Mouse (Mus musculus): ENCODE data around the gene Trp53tg5. TPM values are rescaled to one million over a fixed set of nuclear protein-coding genes. Genes with fewer than 3 reads are reported as not detected.

Gene Trp53tg5
- polyA plus RNA-seq, 1 experiment from 2014 or later = not detected

DNA sequence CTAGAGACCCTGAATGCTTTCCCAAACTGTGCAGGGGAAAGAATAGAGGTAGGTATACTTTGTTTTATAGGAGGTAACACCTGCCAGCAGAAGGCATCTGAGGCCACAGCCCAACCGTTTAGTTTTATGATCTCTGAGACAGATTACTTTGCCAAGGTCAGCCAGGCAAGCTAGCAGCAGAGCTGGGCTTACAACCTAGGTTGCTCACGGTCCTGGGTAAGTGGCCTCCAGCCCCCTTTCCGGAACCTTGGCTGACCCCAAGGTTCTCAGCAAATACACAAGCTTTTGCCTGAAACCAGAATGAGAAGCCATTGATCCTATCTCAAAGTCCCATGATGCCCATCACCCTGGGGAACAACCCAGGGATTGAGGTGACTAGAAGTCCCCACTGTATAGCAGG, 38.8 kb downstream of the Trp53tg5 start:
- Histone ChIP-seq H3K9ac (ENCODE audit: low read length) (no peak overlapping the region), H3K36me3 (ENCODE audit: control insufficient read depth, insufficient read depth, low read length) (no peaks in the 10 kb centered on the region)
- WGBS = 71% methylated on average over 3 of the region's 3 CpGs

DNA sequence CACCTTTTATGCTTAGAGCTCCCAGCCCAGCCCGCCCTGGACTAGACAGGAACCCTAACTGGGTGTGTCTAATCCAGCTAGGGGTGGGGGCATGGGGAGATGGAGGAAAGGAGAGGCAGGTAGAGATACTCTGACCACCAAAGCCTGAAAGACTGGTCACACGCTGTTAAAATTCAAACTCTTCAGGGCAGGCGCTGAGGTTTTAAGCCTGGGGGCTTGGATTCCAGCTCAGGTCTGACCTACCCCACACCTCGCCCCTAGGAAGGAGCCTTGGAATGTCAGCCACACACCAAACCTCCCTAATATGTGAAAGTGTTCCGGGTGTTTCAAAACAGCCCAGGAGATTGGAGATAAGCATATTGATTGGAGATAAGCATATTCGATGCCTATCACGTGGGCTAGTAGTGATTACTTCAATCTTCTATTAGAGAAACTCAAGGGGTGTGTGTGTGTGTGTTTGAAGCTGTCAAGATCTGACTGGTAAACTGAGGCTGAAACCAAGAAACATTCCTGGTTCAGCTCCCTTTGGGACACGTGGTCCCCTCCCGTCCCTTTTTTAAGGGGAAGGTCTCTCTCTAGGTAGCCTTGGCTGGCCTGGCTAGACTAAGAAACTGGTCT, 40.1 kb downstream of the Trp53tg5 start:
- Histone ChIP-seq H3K4me3 (ENCODE audit: low read depth, low read length) (no peak overlapping the region), H3K4me2 (ENCODE audit: low read depth) (no peak overlapping the region), H3K9ac (ENCODE audit: low read length) (no peak overlapping the region), H3K36me3 (ENCODE audit: control insufficient read depth, insufficient read depth, low read length) (no peaks in the 10 kb centered on the region), H3K4me1 (ENCODE audit: control insufficient read depth, insufficient read depth, low read length) (no peaks in the 10 kb centered on the region), H3K27ac (ENCODE audit: low read depth, low read length) (no peak overlapping the region), H3K9me3 (ENCODE audit: control insufficient read depth, low read length) (no peaks in the 10 kb centered on the region), H3K27me3 (ENCODE audit: control insufficient read depth, insufficient read depth, low read length) (peaks cover 3% of the 10 kb centered on the region; the same call in 1 of the 2 replicates)
- no peak for ATAC-seq (ENCODE audit: insufficient read depth, low FRiP score, low TSS enrichment)
- no peak for DNase-seq (ENCODE audit: low spot score)
- 81% methylated on average over 9 of the region's 9 CpGs for WGBS

More for the DNA sequence above, 38.8 kb downstream of the Trp53tg5 start:
- H3K27me3 ChIP-seq (ENCODE audit: control insufficient read depth, insufficient read depth, low read length) = no peaks in the 10 kb centered on the region; the same call in 1 of the 2 replicates
- H3K4me3 ChIP-seq (ENCODE audit: low read depth, low read length) = no peak overlapping the region
- no peaks in the 10 kb centered on the region for H3K4me1 ChIP-seq (ENCODE audit: control insufficient read depth, insufficient read depth, low read length)
- no peak overlapping the region for H3K4me2 ChIP-seq (ENCODE audit: low read depth)
- no peak for ATAC-seq (ENCODE audit: insufficient read depth, low FRiP score, low TSS enrichment)
- H3K9me3 ChIP-seq (ENCODE audit: control insufficient read depth, low read length) = no peaks in the 10 kb centered on the region
- H3K27ac ChIP-seq (ENCODE audit: low read depth, low read length) = no peak overlapping the region
- DNase-seq (ENCODE audit: low spot score) = no peak

DNA sequence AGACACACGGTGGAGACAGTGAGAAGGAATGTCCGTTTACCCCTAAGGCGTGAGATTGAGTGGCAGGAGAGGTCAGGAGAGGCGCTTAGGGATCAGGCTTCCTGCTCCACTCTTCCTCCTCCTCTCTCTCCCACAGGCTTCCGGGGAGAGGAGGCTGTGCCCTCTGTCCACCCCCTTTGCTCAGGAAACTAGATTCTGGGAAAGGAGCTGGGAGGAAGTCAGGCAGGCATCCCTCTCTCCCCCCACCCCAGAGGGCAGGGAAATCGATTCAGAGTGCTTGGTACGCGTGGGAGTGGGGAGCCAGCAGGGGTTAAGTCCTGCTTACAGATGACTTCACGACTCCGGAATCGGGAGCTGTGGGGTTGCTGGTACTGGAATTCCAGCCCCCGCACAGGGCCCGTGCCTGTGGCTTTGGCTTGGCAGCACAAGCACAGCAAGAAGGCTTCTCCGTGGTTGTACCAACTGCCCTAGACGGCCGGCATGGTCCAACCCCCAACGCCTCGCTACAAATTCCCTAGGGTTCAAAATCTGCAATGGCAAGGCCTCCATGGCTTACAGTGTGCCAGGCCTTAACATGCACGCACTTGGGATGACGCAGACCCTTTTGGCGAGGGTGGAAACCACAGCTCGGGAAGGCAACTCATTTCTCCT, 40.9 kb downstream of the Trp53tg5 start:
- DNase-seq (ENCODE audit: low spot score) = no peak
- no peak overlapping the region for H3K4me2 ChIP-seq (ENCODE audit: low read depth)
- no peaks in the 10 kb centered on the region for H3K4me1 ChIP-seq (ENCODE audit: control insufficient read depth, insufficient read depth, low read length)
- ATAC-seq (ENCODE audit: insufficient read depth, low FRiP score, low TSS enrichment) = no peak
- H3K4me3 ChIP-seq (ENCODE audit: low read depth, low read length) = no peak overlapping the region
- no peak overlapping the region for H3K9ac ChIP-seq (ENCODE audit: low read length)
- H3K9me3 ChIP-seq (ENCODE audit: control insufficient read depth, low read length) = no peaks in the 10 kb centered on the region
- 38% methylated on average over 22 of the region's 22 CpGs for WGBS
- peaks cover 3% of the 10 kb centered on the region; the same call in 1 of the 2 replicates for H3K27me3 ChIP-seq (ENCODE audit: control insufficient read depth, insufficient read depth, low read length)
- no peaks in the 10 kb centered on the region for H3K36me3 ChIP-seq (ENCODE audit: control insufficient read depth, insufficient read depth, low read length)
- H3K27ac ChIP-seq (ENCODE audit: low read depth, low read length) = no peak overlapping the region

DNA sequence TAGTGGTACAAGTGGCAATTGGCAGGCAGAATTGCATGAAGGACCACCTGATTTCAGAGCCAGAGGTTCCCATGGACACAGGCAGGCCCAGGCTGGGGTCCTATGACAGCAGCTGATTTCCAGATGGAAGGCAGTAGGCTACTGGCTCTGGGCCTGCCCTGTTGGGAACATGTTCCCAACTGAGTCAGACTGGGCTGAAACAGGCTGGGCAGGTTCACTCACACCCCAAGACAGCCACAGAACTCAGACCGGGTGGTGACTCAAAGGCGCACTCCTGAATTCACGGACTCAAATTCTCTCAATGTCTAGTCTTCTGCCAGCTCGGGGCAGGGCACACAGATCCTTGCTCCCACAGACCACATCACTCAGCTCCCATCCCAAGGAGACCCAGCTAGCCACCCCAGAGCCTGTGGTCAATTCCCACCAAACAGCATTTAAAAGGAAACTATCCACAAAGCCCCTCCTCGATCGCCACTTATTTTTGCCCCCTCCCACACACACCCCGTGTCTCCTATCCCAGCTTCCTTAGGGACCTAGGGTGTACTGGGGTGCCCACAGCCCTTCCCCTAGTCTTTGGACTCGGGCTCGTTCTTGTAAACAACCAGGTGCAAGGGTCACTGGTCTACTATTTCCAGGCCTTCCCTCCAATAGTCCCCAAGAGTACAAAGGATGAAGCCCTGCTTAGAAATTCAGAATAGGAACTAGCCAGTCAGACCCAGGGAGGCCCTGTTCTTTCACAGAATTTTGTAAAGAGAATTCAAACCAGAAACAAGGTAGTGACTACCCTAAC, 41.7 kb downstream of the Trp53tg5 start:
- no peak overlapping the region for H3K27ac ChIP-seq (ENCODE audit: low read depth, low read length)

DNA sequence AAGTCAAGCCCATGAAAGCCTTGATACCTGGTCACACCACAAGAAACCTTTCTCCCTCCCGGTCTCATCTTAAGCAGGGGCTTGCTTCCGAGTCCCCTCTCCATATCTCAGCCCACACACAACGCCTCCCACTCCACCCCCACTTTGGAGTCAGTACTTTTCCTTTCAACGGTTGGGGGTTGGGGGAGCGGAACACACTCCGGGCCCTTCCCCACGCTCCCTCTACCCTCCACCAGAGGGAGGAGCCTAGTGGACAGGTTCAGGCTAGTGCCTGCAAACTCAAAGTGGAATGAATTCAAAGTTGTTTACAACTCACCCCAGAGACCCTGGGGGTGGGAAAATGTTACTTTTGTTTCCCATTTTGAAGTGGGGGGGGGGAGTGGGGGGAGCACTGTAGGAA, 42.8 kb downstream of the Trp53tg5 start:
- Histone ChIP-seq H3K36me3 (ENCODE audit: control insufficient read depth, insufficient read depth, low read length) (no peaks in the 10 kb centered on the region), H3K9ac (ENCODE audit: low read length) (no peak overlapping the region), H3K4me3 (ENCODE audit: low read depth, low read length) (no peak overlapping the region), H3K4me2 (ENCODE audit: low read depth) (no peak overlapping the region), H3K4me1 (ENCODE audit: control insufficient read depth, insufficient read depth, low read length) (no peaks in the 10 kb centered on the region), H3K27ac (ENCODE audit: low read depth, low read length) (no peak overlapping the region), H3K9me3 (ENCODE audit: control insufficient read depth, low read length) (no peaks in the 10 kb centered on the region), H3K27me3 (ENCODE audit: control insufficient read depth, insufficient read depth, low read length) (peaks cover 3% of the 10 kb centered on the region; the same call in 1 of the 2 replicates)
- ATAC-seq (ENCODE audit: insufficient read depth, low FRiP score, low TSS enrichment) = no peak
- no peak for DNase-seq (ENCODE audit: low spot score)
- 18% methylated on average over 7 of the region's 7 CpGs for WGBS

More for the DNA sequence above, 41.7 kb downstream of the Trp53tg5 start:
- Histone ChIP-seq H3K9ac (ENCODE audit: low read length) (no peak overlapping the region), H3K27me3 (ENCODE audit: control insufficient read depth, insufficient read depth, low read length) (peaks cover 3% of the 10 kb centered on the region; the same call in 1 of the 2 replicates), H3K4me1 (ENCODE audit: control insufficient read depth, insufficient read depth, low read length) (no peaks in the 10 kb centered on the region), H3K4me3 (ENCODE audit: low read depth, low read length) (no peak overlapping the region), H3K9me3 (ENCODE audit: control insufficient read depth, low read length) (no peaks in the 10 kb centered on the region), H3K4me2 (ENCODE audit: low read depth) (no peak overlapping the region), H3K36me3 (ENCODE audit: control insufficient read depth, insufficient read depth, low read length) (no peaks in the 10 kb centered on the region)
- 66% methylated on average over 9 of the region's 9 CpGs for WGBS
- no peak for DNase-seq (ENCODE audit: low spot score)
- ATAC-seq (ENCODE audit: insufficient read depth, low FRiP score, low TSS enrichment) = no peak

DNA sequence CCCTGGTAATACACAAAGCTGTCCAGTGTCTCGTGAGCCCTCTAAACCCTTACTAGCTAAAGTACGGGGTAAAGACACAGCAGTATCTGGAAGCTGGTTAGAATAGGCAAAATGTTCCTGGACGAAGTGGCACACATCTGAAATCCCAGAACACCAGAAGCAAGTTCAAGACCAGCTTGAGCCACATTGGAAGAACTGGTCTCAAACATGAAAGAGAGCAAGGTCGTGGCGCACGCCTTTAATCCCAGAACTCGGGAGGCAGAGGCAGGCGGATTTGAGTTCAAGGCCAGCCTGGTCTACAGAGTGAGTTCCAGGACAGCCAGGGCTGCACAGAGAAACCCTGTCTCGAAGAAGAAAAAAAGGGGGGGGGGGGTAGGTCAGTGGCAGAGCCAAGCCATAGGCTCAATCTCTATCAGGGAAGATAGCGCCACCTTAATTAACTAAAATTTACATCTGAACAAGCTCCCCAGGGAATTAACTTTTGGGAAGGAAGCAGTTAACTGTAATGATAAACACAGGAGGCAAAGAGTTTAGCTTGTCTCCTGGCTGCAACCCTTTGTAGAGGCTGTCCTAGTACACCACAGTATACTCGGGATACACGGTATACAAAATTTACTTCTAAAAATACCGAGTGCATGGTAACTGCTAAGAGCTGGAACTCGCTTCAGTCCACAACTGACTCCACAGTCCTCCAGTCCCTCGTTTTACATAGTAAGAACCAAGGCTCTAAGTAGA, 43.5 kb downstream of the Trp53tg5 start:
- ATAC-seq (ENCODE audit: insufficient read depth, low FRiP score, low TSS enrichment) = no peak
- WGBS = 33% methylated on average over 15 of the region's 15 CpGs
- no peaks in the 10 kb centered on the region for H3K36me3 ChIP-seq (ENCODE audit: control insufficient read depth, insufficient read depth, low read length)

DNA sequence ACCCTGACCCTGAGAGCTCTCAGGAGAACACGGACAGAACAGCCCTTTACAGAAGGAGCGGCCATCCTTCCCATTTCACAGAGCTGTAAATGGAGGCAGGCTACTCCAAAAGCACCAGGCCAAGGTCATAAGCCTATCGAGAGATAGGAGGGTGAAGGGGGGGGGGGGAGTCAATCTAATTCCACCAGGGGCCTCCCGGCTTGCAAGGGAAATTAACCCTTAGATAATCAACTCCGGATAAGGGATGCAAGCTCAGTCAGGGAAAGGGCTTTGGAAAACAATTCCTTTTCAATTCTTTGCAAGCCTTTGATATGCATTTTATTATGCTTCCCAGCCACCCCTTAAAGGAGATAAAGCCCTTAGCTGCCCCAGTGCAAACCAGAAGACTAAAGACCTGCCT, 45.1 kb downstream of the Trp53tg5 start:
- no peaks in the 10 kb centered on the region for H3K9me3 ChIP-seq (ENCODE audit: control insufficient read depth, low read length)
- ATAC-seq (ENCODE audit: insufficient read depth, low FRiP score, low TSS enrichment) = no peak
- WGBS = 40% methylated on average over 5 of the region's 5 CpGs

More for the DNA sequence above, 43.5 kb downstream of the Trp53tg5 start:
- H3K4me2 ChIP-seq (ENCODE audit: low read depth) = no peak overlapping the region
- H3K27me3 ChIP-seq (ENCODE audit: control insufficient read depth, insufficient read depth, low read length) = peaks cover 3% of the 10 kb centered on the region; the same call in 1 of the 2 replicates
- no peak overlapping the region for H3K27ac ChIP-seq (ENCODE audit: low read depth, low read length)
- no peak overlapping the region for H3K9ac ChIP-seq (ENCODE audit: low read length)
- no peaks in the 10 kb centered on the region for H3K4me1 ChIP-seq (ENCODE audit: control insufficient read depth, insufficient read depth, low read length)
- H3K4me3 ChIP-seq (ENCODE audit: low read depth, low read length) = no peak overlapping the region
- DNase-seq (ENCODE audit: low spot score) = no peak
- H3K9me3 ChIP-seq (ENCODE audit: control insufficient read depth, low read length) = no peaks in the 10 kb centered on the region

DNA sequence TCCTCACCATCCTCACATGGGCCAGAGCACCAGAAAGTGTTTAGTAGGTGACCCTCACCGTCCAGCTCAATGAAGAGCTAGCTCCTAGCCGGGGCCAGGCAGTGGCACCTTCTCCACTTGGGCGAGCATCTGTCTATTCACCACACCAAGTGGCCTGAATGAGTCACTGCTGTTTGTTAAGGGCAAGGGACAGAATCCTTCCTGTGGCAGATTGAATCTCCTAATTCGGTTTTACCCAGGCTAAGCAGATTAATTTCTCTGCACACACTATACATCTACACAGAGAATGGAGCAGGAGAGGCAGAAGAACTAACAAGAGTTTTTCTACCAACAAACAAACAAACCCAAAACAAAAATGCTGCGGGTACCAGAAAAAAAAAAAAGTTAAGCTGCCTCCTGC, 46.6 kb downstream of the Trp53tg5 start:
- Histone ChIP-seq H3K9ac (ENCODE audit: low read length) (no peak overlapping the region), H3K9me3 (ENCODE audit: control insufficient read depth, low read length) (no peaks in the 10 kb centered on the region), H3K27me3 (ENCODE audit: control insufficient read depth, insufficient read depth, low read length) (peaks cover 3% of the 10 kb centered on the region; the same call in 1 of the 2 replicates), H3K36me3 (ENCODE audit: control insufficient read depth, insufficient read depth, low read length) (no peaks in the 10 kb centered on the region), H3K4me1 (ENCODE audit: control insufficient read depth, insufficient read depth, low read length) (no peaks in the 10 kb centered on the region), H3K27ac (ENCODE audit: low read depth, low read length) (no peak overlapping the region), H3K4me2 (ENCODE audit: low read depth) (no peak overlapping the region), H3K4me3 (ENCODE audit: low read depth, low read length) (no peak overlapping the region)
- no peak for ATAC-seq (ENCODE audit: insufficient read depth, low FRiP score, low TSS enrichment)
- 87% methylated on average over 5 of the region's 5 CpGs for WGBS
- DNase-seq (ENCODE audit: low spot score) = no peak

More for the DNA sequence above, 45.1 kb downstream of the Trp53tg5 start:
- Histone ChIP-seq H3K27me3 (ENCODE audit: control insufficient read depth, insufficient read depth, low read length) (peaks cover 3% of the 10 kb centered on the region; the same call in 1 of the 2 replicates), H3K4me3 (ENCODE audit: low read depth, low read length) (no peak overlapping the region), H3K27ac (ENCODE audit: low read depth, low read length) (no peak overlapping the region), H3K4me1 (ENCODE audit: control insufficient read depth, insufficient read depth, low read length) (no peaks in the 10 kb centered on the region), H3K36me3 (ENCODE audit: control insufficient read depth, insufficient read depth, low read length) (no peaks in the 10 kb centered on the region), H3K9ac (ENCODE audit: low read length) (no peak overlapping the region), H3K4me2 (ENCODE audit: low read depth) (no peak overlapping the region)
- no peak for DNase-seq (ENCODE audit: low spot score)

All from neural tube, embryonic 11.5 days (tissue).